Mouse (Mus musculus) kidney, adult 18-20 months (tissue): ENCODE measurements around the gene Plbd1.

Experiments used
- DNase-seq: peaks from one replicate; pipeline ENCODE4 v3.0.0; 2021

The Plbd1 gene

GRCm38 (mm10) chr6:136647455-136647861, 14.3 kb downstream of the Plbd1 start:
- no peak for DNase-seq

- no peak for DNase-seq
Observed at GRCm38 (mm10) chr6:136646207-136646606, 15.5 kb downstream of the Plbd1 start.

- no peak for DNase-seq
Observed at GRCm38 (mm10) chr6:136645754-136646153, 16.0 kb downstream of the Plbd1 start.

- DNase-seq = no peak
Observed at GRCm38 (mm10) chr6:136644171-136644570, 17.6 kb downstream of the Plbd1 start.

- no peak for DNase-seq
Observed at GRCm38 (mm10) chr6:136634982-136635381, 26.7 kb downstream of the Plbd1 start.

GRCm38 (mm10) chr6:136633719-136634118, 28.0 kb downstream of the Plbd1 start:
- DNase-seq = no peak

- DNase-seq = no peak
Observed at GRCm38 (mm10) chr6:136633154-136633553, 28.6 kb downstream of the Plbd1 start.

- no peak for DNase-seq
Observed at GRCm38 (mm10) chr6:136631945-136632534, 29.7 kb downstream of the Plbd1 start.

- no peak for DNase-seq
Observed at GRCm38 (mm10) chr6:136631519-136631918, 30.2 kb downstream of the Plbd1 start.

GRCm38 (mm10) chr6:136629639-136630038, 32.1 kb downstream of the Plbd1 start:
- no peak for DNase-seq

GRCm38 (mm10) chr6:136625421-136625820, 36.3 kb downstream of the Plbd1 start:
- DNase-seq = no peak

GRCm38 (mm10) chr6:136620361-136621139, 41.2 kb downstream of the Plbd1 start:
- peak; percentile 87 for DNase-seq

- no peak for DNase-seq
Observed at GRCm38 (mm10) chr6:136614156-136614555, 47.6 kb downstream of the Plbd1 start.

GRCm38 (mm10) chr6:136612312-136612711, 49.4 kb downstream of the Plbd1 start:
- no peak for DNase-seq

- no peak for DNase-seq
Observed at GRCm38 (mm10) chr6:136611351-136612215, 50.1 kb downstream of the Plbd1 start.

- no peak for DNase-seq
Observed at GRCm38 (mm10) chr6:136602601-136603000, 59.1 kb downstream of the Plbd1 start.

GRCm38 (mm10) chr6:136594541-136594940, 67.2 kb downstream of the Plbd1 start:
- DNase-seq = no peak

- no peak for DNase-seq
Observed at GRCm38 (mm10) chr6:136590739-136591138, 71.0 kb downstream of the Plbd1 start.

- DNase-seq = no peak
Observed at GRCm38 (mm10) chr6:136566002-136566401, 95.7 kb downstream of the Plbd1 start.
